Mouse (Mus musculus): Measurements from ENCODE around the gene Nrbp1.
A peak's percentile ranks its signal among the peaks of the same experiment; 100 is the strongest.

Nrbp1 gene

GRCm38 (mm10) chr5:31240637-31241521 is at the start of gene Nrbp1, which contains the start of gene Gm9970:
TSS of gene Nrbp1 (plus strand) at chr5:31240864.
TSS of gene Gm9970 (minus strand) at chr5:31241232.
- DNase-seq, result peak; percentile 94

GRCm38 (mm10) chr5:31192045-31192938 is 48.4 kb upstream of the Nrbp1 start:
- no peak for DNase-seq

GRCm38 (mm10) chr5:31192939-31193630 is 47.6 kb upstream of the Nrbp1 start, which contains the start of the genes Snx17 and Eif2b4:
TSS of gene Snx17 (plus strand) at chr5:31193227.
TSS of gene Eif2b4 (minus strand) at chr5:31193430.
- peak; percentile 99 for DNase-seq

- DNase-seq, result no peak
Observed at GRCm38 (mm10) chr5:31193631-31194281, 46.9 kb upstream of the Nrbp1 start.

GRCm38 (mm10) chr5:31194486-31195485 is 45.9 kb upstream of the Nrbp1 start:
- no peak for DNase-seq

- DNase-seq, result no peak
Observed at GRCm38 (mm10) chr5:31195671-31196070, 45.0 kb upstream of the Nrbp1 start.

GRCm38 (mm10) chr5:31196207-31196606 is 44.5 kb upstream of the Nrbp1 start:
- DNase-seq, result no peak

GRCm38 (mm10) chr5:31197072-31197471 is 43.6 kb upstream of the Nrbp1 start:
- DNase-seq, result no peak

GRCm38 (mm10) chr5:31198170-31198569 is 42.5 kb upstream of the Nrbp1 start:
- DNase-seq, result no peak

- DNase-seq, result no peak
Observed at GRCm38 (mm10) chr5:31198616-31199320, 41.9 kb upstream of the Nrbp1 start.

GRCm38 (mm10) chr5:31199321-31199892 is 41.3 kb upstream of the Nrbp1 start:
- no peak for DNase-seq

GRCm38 (mm10) chr5:31199893-31200292 is 40.8 kb upstream of the Nrbp1 start:
- no peak for DNase-seq

GRCm38 (mm10) chr5:31200327-31200768 is 40.3 kb upstream of the Nrbp1 start:
- no peak for DNase-seq

- no peak for DNase-seq
Observed at GRCm38 (mm10) chr5:31201042-31201741, 39.5 kb upstream of the Nrbp1 start.

GRCm38 (mm10) chr5:31201742-31202590 is 38.7 kb upstream of the Nrbp1 start, which contains the start of gene Zfp513:
TSS of gene Zfp513 (minus strand) at chr5:31202303.
- peak; percentile 92 for DNase-seq

- no peak for DNase-seq
Observed at GRCm38 (mm10) chr5:31202933-31203332, 37.7 kb upstream of the Nrbp1 start.

GRCm38 (mm10) chr5:31203866-31204265 is 36.8 kb upstream of the Nrbp1 start:
- DNase-seq, result no peak

GRCm38 (mm10) chr5:31204421-31204820 is 36.2 kb upstream of the Nrbp1 start:
- DNase-seq, result no peak

Data from right cerebral cortex, postnatal 14 days (tissue).